Mouse (Mus musculus) MEL (cell line): ENCODE measurements at regions not wholly inside any gene's neighbourhood (a gene's known extent, or its start where the extent isn't known, plus 50 kb on each side); places are given as distances from the start of the nearest gene placed in this dataset.

Experiments
- TBP ChIP-seq: IDR thresholded peaks from 2 replicates; pipeline ENCODE4 v1.8.0; 2011; ENCODE audit warnings: low read depth, low read length, improper control_type of control experiment
- ZC3H11A ChIP-seq: IDR thresholded peaks from 2 replicates; pipeline ENCODE4 v1.6.1; 2012; ENCODE audit warnings: low read depth, mild to moderate bottlenecking, inconsistent platforms, low read length, improper control_type of control experiment

- TF ChIP-seq TBP: no peak
- TF ChIP-seq ZC3H11A: no peak
Observed at GRCm38 (mm10) chr3:33401904-33402303, 258.9 kb upstream of the Pex5l start.
